Mouse (Mus musculus) cerebellum, postnatal 10 days (tissue): ENCODE measurements around the gene Foxn3.

Source experiments
- DNase-seq, 2 experiments: peaks; one replicate each; pipeline ENCODE4 v3.0.0; 2021; ENCODE audit warnings: mixed read lengths in 2 of 2

Foxn3 gene

DNA sequence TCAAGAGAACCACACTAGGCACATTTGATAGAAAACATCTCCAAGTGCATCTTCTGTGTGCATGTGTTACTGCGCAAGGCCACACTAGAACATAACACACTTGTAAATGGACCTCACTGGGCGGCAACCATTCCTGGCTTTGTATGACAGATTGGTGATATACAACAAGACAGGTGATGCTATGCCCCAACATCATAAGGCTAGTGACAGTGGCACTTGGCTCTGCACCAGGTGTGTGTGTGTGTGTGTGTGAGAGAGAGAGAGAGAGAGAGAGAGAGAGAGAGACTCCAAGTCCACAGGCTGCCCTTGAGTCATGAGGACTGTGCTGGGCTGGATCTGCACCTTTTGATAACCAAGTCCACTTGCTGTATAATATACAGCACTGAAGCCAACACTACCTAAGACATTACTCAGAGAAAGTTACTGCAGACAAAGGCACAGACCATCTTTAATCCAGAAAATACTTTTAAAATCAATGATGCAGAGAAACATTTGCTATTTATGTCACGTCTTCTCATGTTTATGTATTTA, 242.4 kb downstream of the Foxn3 start:
- DNase-seq: no peak

GRCm38 (mm10) chr12:99319896-99320295, 243.5 kb downstream of the Foxn3 start:
- no peak for DNase-seq

GRCm38 (mm10) chr12:99319171-99319570, 244.2 kb downstream of the Foxn3 start:
- peak in 1 of 2 experiments; percentile 47 for DNase-seq

- no peak for DNase-seq
Observed at GRCm38 (mm10) chr12:99315931-99316330, 247.5 kb downstream of the Foxn3 start.

DNA sequence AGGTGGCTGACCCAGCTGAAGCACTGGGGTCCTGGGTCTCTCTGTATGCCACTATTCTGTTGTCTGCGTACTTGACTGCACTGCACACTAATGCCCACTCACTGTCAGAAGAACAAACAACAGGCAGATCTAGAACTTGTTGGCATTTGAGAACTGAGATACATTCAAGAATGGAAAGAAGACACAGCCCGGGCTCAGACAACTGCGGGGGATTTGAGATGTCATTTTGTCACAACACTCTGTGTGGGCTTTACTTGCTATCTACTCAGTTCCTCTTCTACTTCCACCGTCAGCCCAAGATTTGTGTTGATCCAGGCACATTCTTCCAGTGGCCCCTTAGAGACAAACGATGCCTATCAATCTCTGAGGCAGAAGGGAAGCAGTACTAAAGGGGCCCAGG, 248.6 kb downstream of the Foxn3 start:
- DNase-seq: no peak

DNA sequence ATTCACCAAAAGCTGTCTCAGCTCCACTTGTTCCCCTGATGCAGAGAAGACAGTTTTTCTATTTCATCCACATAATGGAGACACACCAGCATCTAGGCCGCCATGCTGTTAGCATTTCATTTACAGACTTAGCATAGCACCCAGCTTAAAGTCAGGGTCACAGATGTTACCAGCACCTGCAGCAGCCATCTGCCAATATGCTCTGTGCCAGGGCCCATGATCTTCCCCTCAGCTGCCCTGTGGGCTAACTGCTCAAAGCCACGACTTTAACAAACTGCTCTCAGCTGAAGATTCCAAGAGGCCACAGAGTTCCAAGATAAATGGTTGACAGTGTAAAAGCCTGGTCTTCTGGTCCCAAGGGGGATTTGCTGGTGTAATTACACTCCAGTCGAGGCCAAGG, 252.1 kb downstream of the Foxn3 start:
- peak; percentile 54 to 67 for DNase-seq

GRCm38 (mm10) chr12:99309937-99310336, 253.4 kb downstream of the Foxn3 start:
- no peak for DNase-seq

- DNase-seq: no peak
Observed at GRCm38 (mm10) chr12:99308541-99309089, 254.8 kb downstream of the Foxn3 start.

DNA sequence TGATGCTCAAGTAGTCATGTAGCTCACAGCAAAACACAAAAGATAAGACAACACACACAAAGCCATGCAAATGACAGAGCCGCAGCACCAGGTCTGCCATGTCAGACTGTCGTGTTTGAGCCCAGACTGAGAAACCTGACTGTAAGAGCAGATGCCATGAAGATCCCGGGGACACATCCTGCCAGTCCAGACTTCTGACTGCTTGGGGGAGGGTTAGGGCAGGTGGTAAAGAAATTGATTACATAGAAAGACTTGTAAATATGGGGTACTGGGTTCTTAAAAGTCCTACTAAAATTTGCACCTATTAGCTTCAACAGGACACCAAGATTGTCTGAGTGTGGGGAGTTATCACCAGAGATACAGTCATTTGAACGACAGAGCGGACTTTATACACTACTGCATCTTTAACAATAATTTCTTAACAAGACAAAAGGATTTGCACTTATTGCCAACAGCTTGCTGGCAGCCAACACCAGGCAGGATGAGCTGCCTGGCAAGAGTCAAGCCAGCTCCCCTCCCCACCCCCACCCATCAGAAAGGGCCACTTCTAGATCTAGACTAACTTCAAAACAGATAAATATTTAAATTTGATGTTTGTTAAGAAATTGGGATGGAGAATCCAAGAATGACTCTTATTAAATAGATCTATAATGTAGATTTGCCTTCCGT, 256.7 kb downstream of the Foxn3 start:
- peak; percentile 52 to 63 for DNase-seq

DNA sequence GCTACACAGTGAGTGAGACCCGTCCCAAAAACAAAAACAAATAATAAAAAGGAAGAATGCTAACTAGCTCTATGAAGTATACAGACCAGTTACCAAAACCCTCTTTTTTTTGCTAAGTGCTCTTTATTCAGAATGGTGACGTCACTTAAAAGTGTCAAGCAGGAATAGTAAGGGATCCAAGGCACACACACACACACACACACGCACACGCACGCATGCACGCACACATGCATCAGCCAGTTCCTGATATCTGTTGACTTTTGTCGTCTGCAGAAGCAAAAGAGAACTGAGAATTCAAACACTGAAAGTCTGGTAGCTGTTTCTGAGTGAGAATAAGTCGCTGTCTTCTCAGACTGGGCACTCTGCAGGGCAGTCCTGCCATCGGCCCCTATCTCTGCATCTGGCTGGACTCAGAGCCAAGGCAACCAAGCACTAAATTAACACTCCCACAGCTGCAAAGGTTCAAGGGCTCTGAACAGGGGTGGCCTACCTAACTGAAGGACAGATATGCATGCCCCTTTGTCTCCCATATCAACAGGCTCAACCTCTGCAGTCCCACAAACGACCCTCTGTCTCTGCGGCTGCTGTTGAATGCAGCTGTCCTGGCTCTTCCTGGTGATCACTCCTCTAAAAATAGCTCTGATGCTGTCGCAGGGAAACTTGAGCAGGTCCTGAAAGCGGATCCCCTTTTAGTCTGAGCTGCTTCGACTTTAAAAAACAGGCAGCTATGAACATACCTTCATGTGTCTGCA, 257.4 kb downstream of the Foxn3 start:
- DNase-seq: no peak

DNA sequence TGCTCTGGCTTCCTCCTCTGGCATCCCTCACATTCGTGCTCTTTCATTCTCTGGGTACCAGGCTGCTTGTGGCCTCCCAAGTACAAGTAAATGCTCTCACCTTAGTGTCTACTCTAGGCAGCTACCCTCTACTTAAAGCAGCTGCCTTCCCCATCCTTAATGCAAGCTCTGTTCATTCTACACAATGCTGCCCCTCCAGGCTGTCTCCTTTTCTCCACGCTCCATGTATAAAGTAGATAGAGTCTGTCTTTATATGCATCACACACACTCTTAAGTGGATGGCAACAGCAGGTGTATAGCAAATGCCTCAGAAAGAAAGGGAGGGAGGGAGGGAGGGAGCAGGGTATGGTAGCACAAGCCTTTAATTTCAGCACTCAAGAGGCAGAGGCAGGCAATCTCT, 258.1 kb downstream of the Foxn3 start:
- DNase-seq: no peak

GRCm38 (mm10) chr12:99304056-99304455, 259.3 kb downstream of the Foxn3 start:
- DNase-seq: no peak

DNA sequence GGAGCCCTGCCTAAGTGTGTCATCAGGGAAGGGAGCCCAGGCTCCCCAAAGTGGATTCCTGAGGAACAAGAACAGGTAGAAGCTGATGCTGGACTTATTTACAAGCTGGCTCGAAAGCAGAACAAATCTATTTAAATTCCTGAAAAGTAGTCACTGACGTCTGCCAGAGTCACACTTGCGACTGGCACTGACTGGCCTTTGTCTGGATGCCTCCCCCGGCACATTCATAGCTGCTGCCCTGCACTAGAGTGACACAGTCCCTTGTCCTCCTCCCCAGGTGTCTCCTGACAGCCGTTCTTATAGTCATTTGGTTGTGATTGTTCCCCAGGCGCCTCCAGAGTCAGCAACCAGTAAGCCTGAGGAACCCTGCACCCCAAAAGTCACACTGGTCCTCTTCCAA, 259.8 kb downstream of the Foxn3 start:
- peak in 1 of 2 experiments; percentile 37 for DNase-seq

DNA sequence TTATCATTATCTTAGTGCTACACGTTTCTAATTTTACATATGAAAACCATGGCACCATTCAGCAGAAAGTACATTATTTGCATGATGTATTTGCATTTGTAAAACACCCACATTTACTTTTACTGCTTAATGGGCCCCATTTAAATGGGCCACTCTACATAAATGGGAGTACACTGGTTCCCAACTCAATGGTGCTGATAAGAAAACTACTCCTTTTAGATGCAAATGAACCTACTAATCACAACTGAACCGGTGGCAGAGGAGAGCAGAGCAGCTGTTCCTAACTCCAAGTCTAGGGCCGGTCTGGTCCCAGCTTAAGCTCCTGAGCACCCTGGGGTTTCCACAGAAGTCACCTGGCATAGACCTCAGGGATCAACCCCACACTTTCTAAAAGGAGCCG, 263.5 kb downstream of the Foxn3 start:
- no peak for DNase-seq

- DNase-seq: no peak
Observed at GRCm38 (mm10) chr12:99298851-99299600, 264.4 kb downstream of the Foxn3 start.

- no peak for DNase-seq
Observed at GRCm38 (mm10) chr12:99298242-99298641, 265.1 kb downstream of the Foxn3 start.

DNA sequence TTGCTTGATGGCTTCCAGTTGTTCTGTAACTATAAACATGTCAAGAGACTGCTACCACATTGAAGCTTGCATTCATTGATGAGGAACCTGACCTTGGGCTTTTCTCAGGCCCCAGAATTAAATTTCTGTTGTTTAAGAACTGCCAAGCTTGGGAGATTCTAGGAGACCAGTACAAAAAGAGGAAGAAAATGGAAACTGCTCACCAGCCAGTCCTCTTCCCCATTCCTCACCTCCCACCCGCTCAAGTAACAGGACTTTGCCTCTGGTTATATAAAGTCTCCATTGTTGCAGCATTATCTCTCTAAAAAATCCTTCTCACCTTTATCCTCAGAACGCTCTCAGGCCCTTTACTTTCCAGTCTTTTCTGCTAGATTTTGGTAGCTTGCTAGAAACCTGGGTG, 265.6 kb downstream of the Foxn3 start:
- no peak for DNase-seq

DNA sequence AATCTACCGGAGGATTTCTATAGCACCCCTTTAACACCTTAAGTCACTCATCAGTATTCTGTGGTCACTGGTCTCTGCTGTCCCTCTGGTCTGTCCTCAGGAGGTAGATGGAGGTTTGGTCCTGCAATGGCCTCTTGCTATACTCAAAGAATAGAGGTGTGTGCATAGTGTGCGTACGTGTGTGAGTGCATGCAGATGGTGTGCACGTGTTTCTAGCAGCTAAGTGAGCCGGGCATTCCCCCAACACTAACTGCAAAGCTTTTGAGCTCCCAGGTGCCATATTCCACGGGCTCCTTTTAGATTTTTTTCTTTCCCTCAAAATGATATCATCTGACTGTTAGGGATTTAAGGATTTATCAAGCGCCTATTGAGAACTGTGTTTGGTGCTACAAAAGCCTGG, 269.9 kb downstream of the Foxn3 start:
- DNase-seq: no peak

DNA sequence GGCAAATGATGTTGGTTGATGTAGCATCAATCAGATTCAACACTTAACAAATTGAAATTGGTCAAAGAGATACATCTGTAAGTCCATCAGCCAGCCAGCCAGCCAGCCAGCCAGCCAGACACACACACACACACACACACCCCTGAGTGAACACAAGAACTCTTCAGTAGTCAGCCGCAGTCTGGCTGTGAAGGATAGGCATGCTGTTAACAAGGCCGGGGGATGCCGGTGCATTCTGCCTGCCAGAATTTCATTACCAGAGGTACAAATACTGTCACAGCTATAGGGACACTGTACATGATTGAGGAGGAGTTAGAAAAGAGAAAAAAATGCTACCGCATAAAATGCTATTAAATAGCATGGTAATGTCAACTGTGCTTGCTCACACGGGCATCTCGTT, 271.2 kb downstream of the Foxn3 start:
- no peak for DNase-seq

DNA sequence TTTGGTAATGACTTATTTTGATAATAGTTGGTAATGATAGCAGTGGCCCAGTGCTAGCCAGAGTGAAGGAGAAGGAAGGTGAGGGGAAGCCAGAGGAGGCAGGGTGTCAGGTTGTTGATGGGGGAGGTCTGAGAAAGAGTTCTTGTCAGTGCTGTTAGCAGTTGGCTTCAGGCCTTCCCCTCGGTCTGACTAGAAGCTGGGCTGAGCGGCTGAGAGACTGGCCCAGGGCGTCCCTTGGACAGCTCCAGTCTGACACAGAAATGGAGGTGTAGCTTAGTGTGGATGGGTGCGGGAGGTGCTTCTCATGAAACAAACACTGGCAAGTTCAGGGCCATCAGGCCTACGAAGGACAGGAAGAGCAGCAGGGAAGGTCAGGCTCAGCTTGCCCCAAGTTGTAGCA, 276.3 kb downstream of the Foxn3 start:
- DNase-seq: peak; percentile 46 to 54

DNA sequence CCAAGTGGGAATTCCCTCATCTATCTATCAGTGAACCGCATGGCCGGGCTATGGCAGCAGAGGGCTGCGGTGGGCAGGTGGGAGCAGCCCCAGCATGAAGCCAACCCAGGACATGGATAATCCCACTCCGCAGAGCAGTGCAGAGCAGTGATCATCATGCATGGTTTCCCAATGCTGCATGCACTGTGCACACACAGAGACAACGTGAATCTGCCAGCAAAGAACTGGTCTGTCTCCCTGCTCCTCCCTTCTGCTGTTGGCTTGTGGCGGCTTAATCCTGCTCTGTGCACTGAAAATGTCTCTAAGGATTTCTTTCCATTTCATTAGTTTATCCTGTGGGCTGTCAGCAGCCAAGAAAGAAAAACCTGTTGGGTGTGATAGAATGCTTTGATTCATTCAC, 276.7 kb downstream of the Foxn3 start:
- DNase-seq: peak; percentile 76 to 82

DNA sequence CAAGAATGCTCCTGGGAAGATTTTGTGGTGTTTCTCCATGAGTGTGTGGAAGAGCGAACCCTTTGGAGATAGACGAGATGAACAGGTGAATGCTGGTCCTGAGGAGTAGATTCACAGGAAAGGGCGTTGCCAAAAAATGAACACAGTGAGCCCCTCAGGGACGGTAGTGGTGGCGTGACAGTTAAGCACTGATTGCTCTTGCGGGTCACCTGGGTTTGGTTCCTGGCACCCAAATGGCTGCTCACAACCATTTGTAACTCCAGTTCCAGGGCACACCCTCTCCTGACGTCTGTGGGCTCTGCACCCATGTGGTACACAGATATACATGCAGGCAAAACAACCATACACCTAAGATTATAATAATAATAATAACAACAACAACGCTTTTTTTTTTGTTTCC, 277.7 kb downstream of the Foxn3 start:
- DNase-seq: peak; percentile 39 to 50

- peak; percentile 85 to 89 for DNase-seq
Observed at GRCm38 (mm10) chr12:99285199-99285598, 278.2 kb downstream of the Foxn3 start.
